Mouse (Mus musculus) myocyte (in vitro differentiated cells): ENCODE data around the gene Pnpla5.

Experiments used
- CEBPB ChIP-seq: IDR thresholded peaks from 2 replicates; pipeline ENCODE4 v1.6.1; 2011; ENCODE audit warnings: mild to moderate bottlenecking, moderate library complexity; ENCODE audit not compliant: poor library complexity, insufficient read depth, severe bottlenecking
- E2F4 ChIP-seq: IDR thresholded peaks from one replicate; pipeline ENCODE4 v1.6.1; 2011; ENCODE audit warnings: mild to moderate bottlenecking, control low read depth, moderate library complexity; ENCODE audit not compliant: insufficient read depth
- MAX ChIP-seq: IDR thresholded peaks from one replicate; pipeline ENCODE4 v1.6.1; 2011; ENCODE audit warnings: low read depth, mild to moderate bottlenecking, control low read depth
- MYOD1 ChIP-seq, 3 experiments: IDR thresholded peaks; one replicate each; pipeline ENCODE4 v1.6.1; 2011; ENCODE audit warnings: control low read depth in 2 of 3, low read depth in 2 of 3, mild to moderate bottlenecking in 2 of 3, moderate library complexity in 1 of 3; ENCODE audit not compliant: insufficient read length in 2 of 3, control insufficient read depth in 1 of 3
- POLR2A ChIP-seq: IDR thresholded peaks from one replicate; pipeline ENCODE4 v1.6.1; 2011; ENCODE audit warnings: low read depth, mild to moderate bottlenecking, control low read depth, moderate library complexity; ENCODE audit not compliant: insufficient read length
- REST ChIP-seq: IDR thresholded peaks from one replicate; pipeline ENCODE4 v1.6.1; 2011; ENCODE audit warnings: mild to moderate bottlenecking, control low read depth, moderate library complexity; ENCODE audit not compliant: insufficient read depth, insufficient read length
- TCF12 ChIP-seq: IDR thresholded peaks from one replicate; pipeline ENCODE4 v1.6.1; 2011; ENCODE audit warnings: mild to moderate bottlenecking, control low read depth; ENCODE audit not compliant: poor library complexity, insufficient read depth, severe bottlenecking
- TCF3 ChIP-seq: IDR thresholded peaks from one replicate; pipeline ENCODE4 v1.6.1; 2011; ENCODE audit warnings: low read depth, control low read depth; ENCODE audit not compliant: insufficient read length
- USF1 ChIP-seq: IDR thresholded peaks from one replicate; pipeline ENCODE4 v1.6.1; 2011; ENCODE audit warnings: low read depth, mild to moderate bottlenecking, control low read depth, moderate library complexity

- no peak for TF ChIP-seq POLR2A
- TF ChIP-seq E2F4: no peak
- no peak for TF ChIP-seq REST
- TF ChIP-seq TCF12: no peak
- TF ChIP-seq MAX: no peak
- TF ChIP-seq MYOD1 (IDR thresholded peaks at IDR 0.05; ENCODE audit: control insufficient read depth in 1 of 3, insufficient read length in 2 of 3, low read depth in 2 of 3): no peak
- no peak for TF ChIP-seq CEBPB
- no peak for TF ChIP-seq TCF3
- no peak for TF ChIP-seq USF1
Measured at GRCm38 (mm10) chr15:84086775-84087174, 36.2 kb downstream of the Pnpla5 start.
